Mouse (Mus musculus): ENCODE results near the gene Babam2.

DNA sequence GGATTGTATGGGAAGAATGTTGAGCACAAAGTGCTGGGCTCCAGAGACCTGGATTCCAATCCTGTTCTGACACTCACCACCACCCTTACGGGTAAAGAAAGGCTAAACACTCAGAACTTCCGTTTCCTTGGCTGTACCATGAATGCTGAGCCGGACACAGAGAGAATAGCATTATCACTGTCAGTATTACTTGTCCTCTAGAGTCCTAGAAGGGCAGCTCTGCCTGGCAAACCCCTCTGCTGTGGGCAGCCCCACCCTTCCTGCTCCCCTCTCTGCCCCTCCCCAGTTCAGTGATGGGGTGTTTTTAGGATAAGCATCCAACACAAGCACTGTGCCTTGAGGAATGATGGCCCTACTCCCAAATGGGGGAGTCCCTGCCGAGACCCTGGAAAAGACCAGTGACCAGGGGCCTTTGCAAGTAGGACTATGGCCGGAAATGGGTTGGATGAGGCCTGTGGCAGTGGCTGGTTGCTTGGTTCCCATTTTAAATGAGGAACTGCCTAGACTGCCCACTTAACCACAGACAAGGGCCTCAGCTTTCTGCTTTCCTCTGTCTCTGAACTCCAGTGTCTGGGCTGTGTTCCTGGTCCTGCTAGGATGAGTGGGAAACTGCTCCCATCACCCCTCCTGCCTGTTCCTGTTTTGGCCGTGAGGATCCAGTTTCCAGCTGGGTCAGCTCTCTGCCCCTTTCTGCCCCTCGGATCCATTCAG is 414.9 kb downstream of the Babam2 start:
- TF ChIP-seq POLR2A (IDR thresholded peaks at IDR 0.05; ENCODE audit: borderline replicate concordance, extremely low read depth, insufficient read depth, insufficient read length, poor library complexity, severe bottlenecking) = no peak
- no peak for TF ChIP-seq CTCF (IDR thresholded peaks at IDR 0.05; ENCODE audit: borderline replicate concordance, extremely low read depth, insufficient read depth, insufficient read length)

All from brain, embryonic 14.5 days (tissue).